Mouse (Mus musculus) intestine, embryonic 15.5 days (tissue): Measurements from ENCODE around the gene Tmem8. TPM values are rescaled to one million over a fixed set of nuclear protein-coding genes. Genes with fewer than 3 reads are reported as not detected.
"Not testable (repeated sequence)": the region's sequence is repeated elsewhere in the genome, so short reads cannot be mapped to it uniquely, and the experiment has no call there.

ENCODE experiments used
- ATAC-seq: fragments of 200-750 bp; cut with Nextera tagmentation; 2 replicates; pipeline ENCODE4 v1.8.0; 2017; ENCODE audit warnings: moderate TSS enrichment, moderate library complexity
- H3K27ac ChIP-seq: fragments of 300-500 bp; sonication (generic); 2 replicates; pipeline ENCODE4 v1.5.1; 2015; ENCODE audit warnings: mild to moderate bottlenecking, inconsistent platforms
- H3K27me3 ChIP-seq: fragments of 300-500 bp; sonication (generic); replicated peaks from 2 replicates; pipeline ENCODE4 v1.6.1; 2015; ENCODE audit warnings: inconsistent platforms
- H3K36me3 ChIP-seq: fragments of 300-500 bp; sonication (generic); 2 replicates; pipeline ENCODE4 v1.6.1; 2015; ENCODE audit warnings: inconsistent platforms
- H3K4me1 ChIP-seq: fragments of 300-500 bp; sonication (generic); replicated peaks from 2 replicates; pipeline ENCODE4 v1.6.1; 2015; ENCODE audit warnings: inconsistent platforms
- H3K4me2 ChIP-seq: fragments of 300-500 bp; sonication (generic); replicated peaks from 2 replicates; pipeline ENCODE4 v1.6.1; 2015; ENCODE audit warnings: mild to moderate bottlenecking, inconsistent platforms
- H3K4me3 ChIP-seq: fragments of 300-500 bp; sonication (generic); replicated peaks from 2 replicates; pipeline ENCODE4 v1.5.1; 2015; ENCODE audit warnings: inconsistent platforms
- H3K9ac ChIP-seq: fragments of 300-500 bp; sonication (generic); 2 replicates; pipeline ENCODE4 v1.6.1; 2015; ENCODE audit warnings: inconsistent platforms
- H3K9me3 ChIP-seq: fragments of 300-500 bp; sonication (generic); 2 replicates; pipeline ENCODE4 v1.6.1; 2016; ENCODE audit warnings: inconsistent platforms
- WGBS: fragments of 180-500 bp; shearing (Covaris S2); methylation state at CpG from one replicate; pipeline ENCODE4 v1.1.7; 2015; 5-methylcytosine and 5-hydroxymethylcytosine counted together
- polyA plus RNA-seq: library from polyadenylated mRNA; unstranded; fragments of >200 nt; fragmentation: Nextera tagmentation; extraction: Ambion mirVana; gene quantifications from 2 replicates; pipeline ENCODE4 v1.2.1, GENCODE M21; 2015

Gene Tmem8
- polyA plus RNA-seq, 1 experiment from 2014 or later: 8.7 TPM

DNA sequence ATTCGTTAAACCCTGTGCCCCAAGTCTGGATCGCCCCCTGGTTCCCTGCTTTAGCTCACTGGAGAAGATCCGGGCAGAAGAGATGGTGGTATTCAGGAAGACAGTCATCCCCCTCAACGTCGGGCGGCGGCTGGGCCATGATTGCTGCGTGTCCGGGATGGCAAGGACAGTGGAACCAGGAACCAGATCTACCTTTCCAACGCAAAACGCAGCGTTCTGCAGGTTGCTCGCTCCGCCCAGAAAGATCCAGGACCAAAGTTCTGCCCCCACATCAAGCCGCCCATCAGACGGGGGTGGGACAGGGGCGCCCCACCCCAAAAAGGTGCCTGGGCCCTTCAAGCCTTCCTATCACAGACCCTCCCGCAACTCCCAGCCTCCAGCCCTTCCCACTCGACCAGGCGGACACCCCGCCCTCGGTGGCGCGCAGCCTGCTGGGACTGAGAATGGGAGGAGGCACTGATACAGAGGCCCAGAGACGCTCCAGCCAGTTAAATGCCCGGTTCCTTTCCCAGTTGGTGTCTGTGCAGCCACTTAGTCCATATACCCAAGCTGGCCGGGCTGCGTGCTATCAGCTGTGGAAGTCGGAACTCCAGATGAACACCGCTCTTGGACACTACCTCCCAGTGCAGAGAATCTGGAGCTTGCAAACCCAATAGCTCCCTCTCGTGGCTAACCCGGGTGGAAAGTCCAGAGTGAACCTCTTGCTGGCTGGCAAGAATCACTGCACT lies 23.0 kb upstream of the Tmem8 start, which contains the start of gene Decr2:
Gene Decr2, minus strand, starts transcription at position 433 of the 728 bp plus-strand sequence.
- peak within 1 kb of the TSS; percentile 91 for H3K27ac ChIP-seq

DNA sequence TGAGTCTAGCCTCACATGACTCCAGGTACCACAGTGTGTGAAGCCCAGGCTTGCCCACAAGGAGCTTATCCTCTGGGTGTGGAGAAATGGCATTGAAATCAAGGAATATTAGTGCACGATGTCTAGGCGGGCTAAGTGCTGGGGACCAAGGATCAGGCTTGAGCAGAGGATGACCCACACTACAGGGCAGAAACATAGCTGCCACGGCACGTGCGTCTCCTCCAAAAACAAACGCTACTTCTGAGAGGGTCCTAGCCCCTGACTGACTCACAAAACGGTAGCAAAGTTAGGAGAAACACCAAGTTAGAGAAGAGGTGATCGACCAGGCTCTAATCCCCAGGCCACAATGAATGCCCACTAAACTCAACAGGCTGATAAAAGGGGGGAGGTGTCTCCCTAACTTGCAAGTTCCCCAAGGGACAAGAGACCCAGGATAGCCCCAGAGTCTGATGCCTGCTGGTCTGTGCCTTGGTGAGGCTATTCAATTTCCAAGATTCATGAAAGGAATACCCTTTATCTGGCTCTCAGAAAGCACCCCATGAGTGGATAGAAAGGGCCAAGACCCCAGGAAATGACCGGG lies 18.5 kb upstream of the Tmem8 start:
- Histone ChIP-seq H3K4me2 (peak overlapping the region; percentile 85), H3K4me3 (peak overlapping the region; percentile 76), H3K27ac (peak overlapping the region; percentile 73), H3K9ac (peak overlapping the region; percentile 91), H3K4me1 (0 out of 2 replicates have a peak, but pooled peaks cover 6% of the 10 kb centered on the region), H3K9me3 (no peaks in the 10 kb centered on the region), H3K36me3 (peaks cover 4% of the 10 kb centered on the region; the same call in 1 of the 2 replicates), H3K27me3 (no peaks in the 10 kb centered on the region)
- no peak for ATAC-seq
- 22% methylated on average over 9 of the region's 9 CpGs for WGBS

More for the DNA sequence above, 23.0 kb upstream of the Tmem8 start, which contains the start of gene Decr2:
- ATAC-seq: peak; percentile 97
- WGBS: 2% methylated on average over 32 of the region's 32 CpGs
- Histone ChIP-seq H3K36me3 (peaks cover 4% of the 10 kb centered on the region; the same call in 1 of the 2 replicates), H3K4me3 (peak within 1 kb of the TSS; percentile 45), H3K4me2 (peak within 1 kb of the TSS; percentile 77), H3K9me3 (no peaks in the 10 kb centered on the region), H3K27me3 (no peaks in the 10 kb centered on the region), H3K9ac (peak within 1 kb of the TSS; percentile 57), H3K4me1 (0 out of 2 replicates have a peak, but pooled peaks cover 10% of the 10 kb centered on the region)

DNA sequence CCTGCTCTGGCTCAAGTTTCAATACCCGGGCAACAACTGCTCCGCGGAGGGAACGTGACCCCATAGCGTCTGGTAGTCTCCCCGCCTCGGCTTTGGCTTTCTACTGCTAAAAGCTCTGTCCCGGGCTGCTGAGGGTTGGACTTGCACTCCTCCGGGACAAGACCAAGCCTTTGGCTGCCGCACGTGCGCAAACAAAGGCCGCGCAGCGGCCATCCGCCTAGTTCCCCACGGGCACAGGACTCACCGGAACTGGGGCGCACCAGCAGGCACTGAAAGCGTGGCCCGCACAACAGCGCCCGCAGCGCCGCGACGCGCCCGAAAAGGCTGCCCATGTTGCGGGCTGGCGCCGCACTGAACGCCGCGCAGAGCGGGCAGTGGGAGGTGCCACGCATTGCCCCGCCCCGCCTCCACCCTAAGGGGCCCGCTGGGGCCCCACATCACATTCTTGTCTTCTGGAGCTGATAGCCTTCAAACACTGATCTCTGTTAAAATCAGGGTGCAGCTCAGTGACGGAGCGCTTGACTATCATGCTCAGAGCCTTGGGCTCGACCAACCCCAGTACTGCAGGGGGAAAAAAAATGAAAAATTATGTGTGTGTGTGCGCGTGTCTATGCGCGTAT lies 17.9 kb upstream of the Tmem8 start, which contains the start of gene Nme4:
Gene Nme4, minus strand, starts transcription at position 482 of the 620 bp plus-strand sequence.
- Histone ChIP-seq H3K27ac (peak within 1 kb of the TSS; percentile 73), H3K9me3 (no peaks in the 10 kb centered on the region), H3K4me3 (peak within 1 kb of the TSS; percentile 76), H3K27me3 (no peaks in the 10 kb centered on the region), H3K4me1 (0 out of 2 replicates have a peak, but pooled peaks cover 5% of the 10 kb centered on the region), H3K4me2 (peak within 1 kb of the TSS; percentile 85), H3K36me3 (peaks cover 4% of the 10 kb centered on the region; the same call in 1 of the 2 replicates), H3K9ac (peak within 1 kb of the TSS; percentile 91)
- 1% methylated on average over 47 of the region's 47 CpGs for WGBS
- ATAC-seq: peak; percentile 88

DNA sequence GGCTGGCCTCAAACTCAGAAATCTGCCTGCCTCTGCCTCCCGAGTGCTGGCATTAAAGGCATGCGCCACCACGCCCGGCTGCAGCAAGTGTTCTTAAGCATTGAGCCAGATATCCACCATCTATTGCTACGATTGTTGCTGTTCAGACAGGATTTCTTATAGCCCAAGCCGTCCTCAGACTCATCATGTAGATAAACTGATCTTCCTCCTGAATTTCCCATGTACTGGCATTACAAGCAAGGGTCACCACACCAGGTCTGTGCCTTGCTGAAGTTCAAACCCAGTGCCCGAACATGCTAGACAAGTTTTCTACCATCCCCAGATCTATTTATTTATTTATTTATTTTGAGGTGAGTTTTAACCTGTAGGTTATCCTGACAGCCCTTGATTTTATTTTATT lies 14.6 kb upstream of the Tmem8 start:
- no peak for ATAC-seq
- Histone ChIP-seq H3K4me1 (0 out of 2 replicates have a peak, but pooled peaks cover 5% of the 10 kb centered on the region), H3K4me3 (no peak overlapping the region), H3K27ac (no peak overlapping the region), H3K36me3 (no peaks in the 10 kb centered on the region), H3K27me3 (no peaks in the 10 kb centered on the region), H3K9ac (no peak overlapping the region), H3K4me2 (no peak overlapping the region), H3K9me3 (no peaks in the 10 kb centered on the region)
- WGBS: 92% methylated on average over 7 of the region's 7 CpGs

DNA sequence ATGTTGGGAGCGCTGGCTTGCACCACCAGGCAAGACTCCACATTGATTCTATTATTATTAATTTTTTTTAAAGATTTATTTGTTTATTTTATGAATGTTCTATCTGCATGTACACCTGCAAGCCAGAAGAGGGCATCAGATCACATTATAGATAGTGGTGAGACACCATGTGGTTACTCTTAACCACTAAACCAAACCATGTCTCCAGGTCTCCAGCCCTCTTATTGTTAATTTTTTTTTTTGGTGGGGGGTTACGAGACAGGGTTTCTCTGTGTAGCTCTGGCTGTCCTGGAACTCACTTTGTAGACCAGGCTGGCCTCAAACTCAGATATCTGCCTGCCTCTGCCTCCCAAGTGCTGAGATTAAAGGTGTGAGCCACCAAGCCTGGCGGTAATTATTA lies 13.8 kb upstream of the Tmem8 start:
- H3K4me2 ChIP-seq, ATAC-seq, H3K27ac ChIP-seq, H3K9me3 ChIP-seq, H3K36me3 ChIP-seq, H3K27me3 ChIP-seq, H3K9ac ChIP-seq, H3K4me3 ChIP-seq, H3K4me1 ChIP-seq: not testable (repeated sequence)
- WGBS: 69% methylated on average over 3 of the region's 3 CpGs

DNA sequence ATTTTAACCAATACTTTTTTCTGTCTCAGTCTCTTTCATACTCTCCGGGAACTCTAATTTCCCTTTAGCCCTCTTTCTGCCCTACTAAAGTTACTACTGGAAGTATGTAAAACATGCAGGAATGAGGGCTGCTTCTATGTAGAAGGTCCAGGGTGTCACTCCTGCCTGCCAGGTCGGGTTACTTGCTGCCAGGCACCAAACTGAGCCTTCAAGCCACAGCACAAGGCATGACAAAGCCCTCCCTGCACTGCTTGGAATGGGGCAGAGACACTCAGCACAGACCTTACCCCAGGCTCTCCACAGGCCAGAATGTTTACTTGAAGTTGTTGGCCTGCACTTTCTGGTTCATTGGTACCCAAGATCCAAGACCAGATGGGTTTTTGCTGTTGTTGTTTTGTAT lies 12.9 kb upstream of the Tmem8 start:
- Histone ChIP-seq H3K9me3 (no peaks in the 10 kb centered on the region), H3K9ac (no peak overlapping the region), H3K36me3 (no peaks in the 10 kb centered on the region), H3K4me1 (no peaks in the 10 kb centered on the region), H3K4me3 (no peak overlapping the region), H3K4me2 (no peak overlapping the region), H3K27ac (no peak overlapping the region), H3K27me3 (no peaks in the 10 kb centered on the region)
- 45% methylated on average over 2 of the region's 2 CpGs for WGBS
- ATAC-seq: no peak

DNA sequence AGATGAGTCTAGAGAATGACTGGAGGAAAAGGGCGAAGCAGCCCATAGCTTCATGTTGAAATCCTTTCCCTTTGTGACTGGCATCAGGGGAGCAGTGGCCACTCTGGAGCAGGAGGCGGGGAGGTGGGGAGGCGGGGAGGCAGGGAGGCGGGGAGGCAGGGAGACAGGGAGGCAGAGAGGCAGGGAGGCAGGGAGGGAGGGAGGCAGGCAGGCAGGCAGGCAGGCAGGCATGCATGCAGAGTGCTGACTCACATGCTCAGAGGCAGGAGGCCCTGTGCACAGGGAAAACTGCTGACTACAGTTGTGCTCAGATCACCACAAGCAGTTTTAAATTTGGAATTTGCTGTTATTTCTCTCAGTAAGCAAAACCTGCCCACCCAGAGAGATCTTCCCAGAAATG lies 11.6 kb upstream of the Tmem8 start:
- H3K9ac ChIP-seq: no peak overlapping the region
- H3K27me3 ChIP-seq: no peaks in the 10 kb centered on the region
- H3K4me3 ChIP-seq: no peak overlapping the region
- no peak overlapping the region for H3K27ac ChIP-seq
- no peak overlapping the region for H3K4me2 ChIP-seq
- H3K9me3 ChIP-seq: no peaks in the 10 kb centered on the region
- H3K4me1 ChIP-seq: no peaks in the 10 kb centered on the region
- peak; percentile 53; the same call in 1 of the 2 replicates for ATAC-seq
- 39% methylated on average over 4 of the region's 4 CpGs for WGBS
- H3K36me3 ChIP-seq: no peaks in the 10 kb centered on the region

DNA sequence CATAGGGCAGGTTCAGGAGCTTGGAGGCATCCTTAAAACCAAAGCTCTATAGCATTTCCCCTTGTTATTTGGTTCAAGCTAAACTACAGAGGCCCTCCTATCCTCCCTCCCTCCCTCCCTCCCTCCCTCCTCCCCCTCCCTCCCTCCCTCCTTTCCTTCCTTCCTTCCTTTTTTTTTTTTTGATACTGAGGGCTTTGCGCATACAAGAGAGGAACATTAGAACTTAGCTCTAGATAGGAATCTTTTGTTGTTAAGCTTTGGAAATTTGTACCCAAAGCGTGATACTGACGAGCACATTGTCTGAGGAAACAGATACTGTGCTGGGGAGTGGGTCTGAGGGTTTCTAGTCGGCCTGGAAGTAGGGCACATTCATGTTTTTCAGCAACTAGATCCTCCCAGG lies 7.5 kb upstream of the Tmem8 start:
- Histone ChIP-seq H3K27ac (no peak overlapping the region), H3K4me1 (no peaks in the 10 kb centered on the region), H3K4me2 (no peak overlapping the region), H3K36me3 (no peaks in the 10 kb centered on the region), H3K27me3 (peaks cover under 1% of the 10 kb centered on the region; the same call in 1 of the 2 replicates), H3K9me3 (no peaks in the 10 kb centered on the region), H3K9ac (no peak overlapping the region), H3K4me3 (no peak overlapping the region)
- no peak for ATAC-seq
- WGBS: 69% methylated on average over 4 of the region's 4 CpGs

DNA sequence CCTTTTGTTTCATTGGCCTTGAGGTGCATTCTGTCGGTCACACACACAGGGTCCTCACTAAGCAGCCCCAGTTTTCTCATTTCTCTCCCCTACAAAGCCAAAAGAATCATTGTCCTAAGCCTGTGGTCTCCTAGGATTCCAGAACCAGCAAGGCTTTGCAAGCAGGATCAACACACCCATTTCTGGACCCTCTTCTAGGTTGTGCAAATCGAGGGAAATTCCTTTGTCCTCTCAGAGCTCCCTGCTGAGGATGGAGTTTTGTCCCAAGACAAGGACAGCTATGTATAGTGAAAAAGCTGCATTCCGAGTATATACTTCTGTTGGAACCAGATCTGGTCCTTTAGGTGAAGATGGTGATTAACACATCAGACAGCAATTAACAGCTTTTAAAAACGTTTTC lies 2.9 kb upstream of the Tmem8 start:
- Histone ChIP-seq H3K27me3 (peaks cover 41% of the 10 kb centered on the region), H3K4me1 (peaks cover 15% of the 10 kb centered on the region), H3K9ac (no peak overlapping the region), H3K9me3 (no peaks in the 10 kb centered on the region), H3K4me2 (no peak overlapping the region), H3K4me3 (no peak overlapping the region), H3K36me3 (no peaks in the 10 kb centered on the region), H3K27ac (no peak overlapping the region)
- 45% methylated on average over 4 of the region's 4 CpGs for WGBS
- ATAC-seq: no peak

DNA sequence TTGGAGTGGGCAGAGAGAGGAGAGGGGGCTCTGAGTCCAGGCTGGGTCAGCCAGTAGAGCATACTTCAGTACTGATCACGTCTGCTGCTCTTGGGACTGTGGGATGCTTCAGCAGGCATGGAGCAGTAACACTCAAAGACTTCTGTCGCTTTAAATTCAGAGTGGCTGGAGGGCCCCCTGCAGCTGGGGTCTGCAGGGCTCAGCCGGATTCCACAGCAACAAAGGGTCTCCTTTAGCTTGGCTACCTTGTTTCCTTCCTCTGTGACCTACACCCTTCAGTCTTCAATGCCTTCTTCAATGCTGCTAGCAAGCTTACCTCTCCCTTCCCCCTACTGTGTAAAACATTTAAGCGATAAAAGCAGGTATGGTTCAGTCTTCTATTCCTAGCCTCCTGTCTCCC lies 2.1 kb upstream of the Tmem8 start:
- no peaks in the 10 kb centered on the region for H3K9me3 ChIP-seq
- WGBS: 17% methylated on average over 4 of the region's 4 CpGs
- peaks cover 49% of the 10 kb centered on the region for H3K27me3 ChIP-seq
- ATAC-seq: no peak
- no peaks in the 10 kb centered on the region for H3K36me3 ChIP-seq
- no peak overlapping the region for H3K9ac ChIP-seq
- no peak overlapping the region for H3K4me2 ChIP-seq
- H3K27ac ChIP-seq: no peak overlapping the region
- H3K4me1 ChIP-seq: peaks cover 24% of the 10 kb centered on the region
- no peak overlapping the region for H3K4me3 ChIP-seq

DNA sequence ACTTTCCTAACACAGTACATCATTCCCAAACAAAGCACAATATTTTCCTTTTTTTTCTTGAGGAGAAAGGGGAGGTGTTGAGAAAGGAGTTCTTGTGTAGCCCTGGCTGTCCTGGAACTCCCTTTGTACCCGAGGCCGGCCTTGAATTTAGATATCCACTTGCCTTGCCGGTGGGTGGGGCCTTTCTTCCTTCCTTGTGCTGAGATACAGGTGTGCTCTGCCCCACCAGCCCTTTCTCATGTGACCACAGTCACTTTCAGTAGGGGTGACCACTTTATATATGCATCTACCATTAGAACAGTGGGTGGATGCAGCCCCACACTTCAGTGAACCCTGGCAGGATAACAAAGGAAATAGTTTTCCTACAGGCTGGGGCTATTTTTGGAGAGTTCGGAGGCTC lies 1.4 kb upstream of the Tmem8 start:
- ATAC-seq: no peak

DNA sequence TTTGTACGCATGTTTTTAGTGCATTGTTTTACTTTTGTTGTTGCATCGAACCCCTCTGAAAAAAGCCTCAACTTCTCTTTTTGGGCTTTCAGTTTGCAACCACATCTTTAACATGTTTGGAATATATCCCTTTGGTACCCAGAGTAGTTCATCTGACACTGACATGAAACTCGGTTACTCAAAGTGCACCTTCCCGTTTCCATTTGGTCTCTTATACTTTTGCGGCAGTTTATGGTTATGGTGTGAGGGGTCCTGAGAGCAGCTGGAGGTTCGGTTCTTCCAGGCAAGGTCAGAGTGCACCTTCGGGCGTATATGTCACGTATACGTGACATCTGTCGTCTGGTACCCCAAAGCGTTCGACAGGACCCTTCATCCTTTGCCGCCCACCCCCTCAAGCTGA lies 348 bp upstream of the Tmem8 start:
- Histone ChIP-seq H3K4me3 (peak overlapping the region; percentile 67), H3K9ac (peak overlapping the region; percentile 71), H3K36me3 (no peaks in the 10 kb centered on the region), H3K9me3 (no peaks in the 10 kb centered on the region), H3K27ac (no peak overlapping the region), H3K4me1 (peaks cover 31% of the 10 kb centered on the region), H3K27me3 (peaks cover 52% of the 10 kb centered on the region), H3K4me2 (peak overlapping the region; percentile 95)
- WGBS: 20% methylated on average over 14 of the region's 14 CpGs
- ATAC-seq: peak; percentile 0; the same call in 1 of the 2 replicates

More for the DNA sequence above, 1.4 kb upstream of the Tmem8 start:
- Histone ChIP-seq H3K4me3 (no peak overlapping the region), H3K9ac (no peak overlapping the region), H3K4me1 (peaks cover 27% of the 10 kb centered on the region), H3K9me3 (no peaks in the 10 kb centered on the region), H3K36me3 (no peaks in the 10 kb centered on the region), H3K4me2 (no peak overlapping the region), H3K27me3 (peaks cover 52% of the 10 kb centered on the region), H3K27ac (no peak overlapping the region)
- WGBS: 20% methylated on average over 4 of the region's 4 CpGs
